Mouse (Mus musculus): Measurements from ENCODE around the gene F10. TPM values are rescaled to one million over a fixed set of nuclear protein-coding genes. Genes with fewer than 3 reads are reported as not detected.

The F10 gene
- polyA plus RNA-seq (2012; rRNA removed), result 29.9 and 43.2 TPM in 2 replicates
- polyA plus RNA-seq (2014; fragmentation: Nextera tagmentation; extraction: Ambion mirVana), result 70.8 and 81.6 TPM in 2 replicates

DNA sequence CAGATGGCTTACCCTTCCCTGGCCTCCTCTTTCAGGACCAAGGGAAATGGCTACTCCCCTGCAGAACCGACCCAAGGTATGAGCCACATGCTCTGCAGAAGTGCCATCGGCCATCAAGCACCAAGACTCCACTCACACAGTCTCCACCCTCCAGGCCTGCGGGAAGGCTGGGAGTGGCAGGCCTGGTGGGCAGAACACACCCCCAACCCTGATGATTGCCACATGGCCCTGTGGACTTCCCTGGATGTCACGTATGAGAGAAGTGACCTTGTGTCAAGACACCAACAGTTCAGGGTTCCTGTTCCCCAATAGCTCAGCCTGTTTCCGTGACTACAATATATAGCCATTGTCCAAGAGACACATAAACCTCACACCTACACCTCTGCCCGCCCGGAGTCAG, at the start of gene F10:
F10 (plus strand) TSS at position 294 of the 400 bp plus-strand sequence.
- peak within 1 kb of the TSS; percentile 47 for H3K4me2 ChIP-seq (ENCODE audit: low read depth)
- H3K9me3 ChIP-seq (ENCODE audit: control insufficient read depth, low read length), result no peaks in the 10 kb centered on the region
- no peak within 1 kb of the TSS; the same call in 1 of the 2 replicates for H3K9ac ChIP-seq (replicated peaks)
- TF ChIP-seq CTCF (IDR thresholded peaks at IDR 0.05; ENCODE audit: low read depth) (no peak), EP300 (IDR thresholded peaks at IDR 0.05; ENCODE audit: low read depth) (no peak)
- H3K4me1 ChIP-seq (replicated peaks; ENCODE audit: control insufficient read depth in 2 of 2, insufficient read depth in 2 of 2, low read length in 1 of 2), result peaks cover 0 to 8% of the 10 kb centered on the region in 2 experiments; a peak in 2 of 4 replicates
- peak within 1 kb of the TSS; percentile 31 for H3K27ac ChIP-seq
- ATAC-seq (ENCODE audit: insufficient read depth) (peak; percentile 54), DNase-seq (ENCODE audit: low read depth in 3 of 3, low spot score in 3 of 3) (no peak)
- H3K36me3 ChIP-seq (replicated peaks; ENCODE audit: control insufficient read depth, insufficient read depth, low read depth), result no peaks in the 10 kb centered on the region; the same call in 1 of the 2 replicates
- 43% methylated on average over 7 of the region's 7 CpGs for WGBS (ENCODE audit: insufficient replicate concordance)
- peak within 1 kb of the TSS; percentile 30 to 36 for H3K4me3 ChIP-seq (ENCODE audit: insufficient read depth in 1 of 2, low read depth in 2 of 2, low read length in 2 of 2)
- no peaks in the 10 kb centered on the region for H3K27me3 ChIP-seq (ENCODE audit: control insufficient read depth, insufficient read depth, low read length)

DNA sequence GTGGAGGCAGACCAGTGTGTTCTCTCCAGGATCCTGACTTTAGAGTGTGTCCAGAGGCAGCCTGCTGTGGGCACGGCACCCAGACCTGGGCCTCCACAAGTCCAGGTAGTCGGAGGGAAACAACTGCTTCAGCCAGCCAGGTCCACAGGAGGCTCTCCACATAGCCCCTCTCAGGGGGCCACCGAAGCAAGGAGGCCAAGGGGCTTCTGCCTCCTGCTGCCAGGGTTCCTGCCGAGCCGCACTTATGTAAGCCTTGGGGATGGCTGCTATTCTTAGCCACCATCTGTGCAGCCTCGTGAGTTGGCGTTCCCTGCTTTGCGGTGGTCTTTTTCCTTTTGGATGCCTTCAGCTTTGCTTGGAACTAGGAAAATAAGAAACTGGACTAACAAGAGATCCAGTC, 49.5 kb upstream of the F10 start:
- no peak overlapping the region for H3K27ac ChIP-seq
- no peaks in the 10 kb centered on the region for H3K4me1 ChIP-seq (replicated peaks; ENCODE audit: control insufficient read depth in 2 of 2, insufficient read depth in 2 of 2, low read length in 1 of 2)
- no peak overlapping the region for H3K9ac ChIP-seq (replicated peaks)
- no peaks in the 10 kb centered on the region for H3K36me3 ChIP-seq (replicated peaks; ENCODE audit: control insufficient read depth, insufficient read depth, low read depth)
- no peak overlapping the region for H3K4me2 ChIP-seq (ENCODE audit: low read depth)
- TF ChIP-seq CTCF (IDR thresholded peaks at IDR 0.05; ENCODE audit: low read depth), result no peak
- no peak for TF ChIP-seq EP300 (IDR thresholded peaks at IDR 0.05; ENCODE audit: low read depth)
- 69% methylated on average over 8 of the region's 8 CpGs for WGBS (ENCODE audit: insufficient replicate concordance)
- H3K4me3 ChIP-seq (ENCODE audit: insufficient read depth in 1 of 2, low read depth in 2 of 2, low read length in 2 of 2), result no peak overlapping the region
- ATAC-seq (ENCODE audit: insufficient read depth) (no peak), DNase-seq (ENCODE audit: low read depth in 3 of 3, low spot score in 3 of 3) (no peak)
- no peaks in the 10 kb centered on the region for H3K9me3 ChIP-seq (ENCODE audit: control insufficient read depth, low read length)
- H3K27me3 ChIP-seq (ENCODE audit: control insufficient read depth, insufficient read depth, low read length), result no peaks in the 10 kb centered on the region

DNA sequence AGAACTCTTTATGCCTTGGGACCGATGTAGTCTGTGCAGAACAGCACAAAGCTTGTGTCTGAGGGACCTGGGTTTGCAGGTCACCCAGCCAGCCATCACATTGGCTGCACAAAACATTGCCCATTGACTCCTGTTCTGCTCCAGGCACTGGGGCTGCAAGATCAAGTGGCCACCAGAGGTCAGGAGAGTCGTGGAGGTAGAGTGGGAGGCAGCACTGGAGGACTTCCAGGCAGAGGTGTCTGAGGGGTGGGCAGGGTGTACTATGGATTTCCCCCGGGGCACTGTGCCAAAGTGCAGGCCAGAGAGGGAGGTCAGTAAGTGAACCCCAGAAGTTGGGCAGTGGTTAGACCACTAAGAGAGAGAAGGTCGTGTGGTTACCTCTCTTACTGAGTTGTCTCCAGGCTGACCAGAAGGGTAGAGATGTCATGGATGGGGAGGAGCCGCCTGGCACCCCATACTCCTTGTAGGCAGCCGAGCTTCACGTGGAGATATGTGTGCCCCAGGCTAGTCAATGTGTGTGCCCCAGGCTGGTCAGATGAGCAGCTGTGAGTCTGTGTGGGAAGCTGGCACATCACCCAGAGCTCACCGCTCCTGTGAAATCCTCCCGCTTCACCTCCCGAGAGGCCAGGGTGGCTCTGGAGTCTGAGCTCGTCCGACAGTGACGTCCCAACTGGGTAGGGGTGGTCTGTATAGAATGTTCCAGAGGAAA, 48.2 kb upstream of the F10 start:
- H3K27ac ChIP-seq, result no peak overlapping the region
- no peaks in the 10 kb centered on the region for H3K27me3 ChIP-seq (ENCODE audit: control insufficient read depth, insufficient read depth, low read length)
- no peak for ATAC-seq (ENCODE audit: insufficient read depth)
- no peaks in the 10 kb centered on the region for H3K4me1 ChIP-seq (replicated peaks; ENCODE audit: control insufficient read depth in 2 of 2, insufficient read depth in 2 of 2, low read length in 1 of 2)
- no peak overlapping the region for H3K4me2 ChIP-seq (ENCODE audit: low read depth)
- DNase-seq (ENCODE audit: low read depth in 3 of 3, low spot score in 3 of 3), result no peak
- H3K9ac ChIP-seq (replicated peaks), result no peak overlapping the region
- H3K9me3 ChIP-seq (ENCODE audit: control insufficient read depth, low read length), result no peaks in the 10 kb centered on the region
- H3K36me3 ChIP-seq (replicated peaks; ENCODE audit: control insufficient read depth, insufficient read depth, low read depth), result no peaks in the 10 kb centered on the region
- no peak overlapping the region for H3K4me3 ChIP-seq (ENCODE audit: insufficient read depth in 1 of 2, low read depth in 2 of 2, low read length in 2 of 2)
- WGBS (ENCODE audit: insufficient replicate concordance), result 59% methylated on average over 13 of the region's 13 CpGs
- peak; percentile 74 for TF ChIP-seq CTCF (IDR thresholded peaks at IDR 0.05; ENCODE audit: low read depth)
- no peak for TF ChIP-seq EP300 (IDR thresholded peaks at IDR 0.05; ENCODE audit: low read depth)

DNA sequence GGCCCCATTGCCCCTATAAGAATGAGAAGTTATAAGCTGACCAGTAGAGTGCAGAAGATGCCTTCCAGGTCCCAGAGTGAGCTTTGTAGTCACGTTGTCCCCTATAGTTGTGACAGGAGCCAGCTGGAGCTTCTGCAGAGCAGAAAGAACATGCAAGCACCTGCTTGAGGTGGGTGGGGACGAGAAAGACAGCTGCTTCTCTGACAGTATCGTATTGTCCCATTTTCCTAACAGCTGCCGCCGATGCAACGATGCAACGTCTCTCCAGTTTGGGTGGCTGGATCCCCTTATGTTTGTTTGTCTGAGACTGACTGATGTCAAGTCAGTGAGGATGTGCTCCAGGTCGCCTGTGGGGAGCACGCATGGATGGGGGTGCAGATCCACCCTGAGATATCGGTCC, 45.7 kb upstream of the F10 start:
- no peaks in the 10 kb centered on the region for H3K27me3 ChIP-seq (ENCODE audit: control insufficient read depth, insufficient read depth, low read length)
- TF ChIP-seq EP300 (IDR thresholded peaks at IDR 0.05; ENCODE audit: low read depth) (no peak), CTCF (IDR thresholded peaks at IDR 0.05; ENCODE audit: low read depth) (no peak)
- no peak for ATAC-seq (ENCODE audit: insufficient read depth)
- H3K36me3 ChIP-seq (replicated peaks; ENCODE audit: control insufficient read depth, insufficient read depth, low read depth), result no peaks in the 10 kb centered on the region
- WGBS (ENCODE audit: insufficient replicate concordance), result 67% methylated on average over 10 of the region's 10 CpGs
- DNase-seq (ENCODE audit: low read depth in 3 of 3, low spot score in 3 of 3), result no peak
- H3K9ac ChIP-seq (replicated peaks), result no peak overlapping the region
- no peaks in the 10 kb centered on the region for H3K9me3 ChIP-seq (ENCODE audit: control insufficient read depth, low read length)
- H3K4me1 ChIP-seq (replicated peaks; ENCODE audit: control insufficient read depth in 2 of 2, insufficient read depth in 2 of 2, low read length in 1 of 2), result no peaks in the 10 kb centered on the region
- H3K27ac ChIP-seq, result no peak overlapping the region
- no peak overlapping the region for H3K4me3 ChIP-seq (ENCODE audit: insufficient read depth in 1 of 2, low read depth in 2 of 2, low read length in 2 of 2)
- no peak overlapping the region for H3K4me2 ChIP-seq (ENCODE audit: low read depth)

DNA sequence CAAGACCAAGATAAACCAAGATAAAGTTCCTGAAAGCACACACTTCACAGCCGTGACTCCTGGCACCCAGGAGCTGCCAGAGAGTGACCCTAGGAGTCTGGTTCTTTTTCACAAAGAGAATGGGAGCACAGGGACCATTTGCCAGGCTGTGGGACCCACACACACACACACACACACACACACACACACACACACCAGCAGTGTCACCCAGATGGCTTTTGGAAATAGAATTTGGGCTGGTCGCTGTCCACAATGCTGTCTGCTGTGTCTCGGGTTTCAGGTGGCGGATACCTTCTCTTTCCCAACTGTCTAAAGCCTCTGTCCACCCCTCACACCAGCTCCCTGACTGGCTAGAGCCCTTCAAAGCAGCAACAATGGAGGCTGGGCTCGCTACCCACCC, 42.6 kb upstream of the F10 start:
- Histone ChIP-seq H3K36me3 (replicated peaks; ENCODE audit: control insufficient read depth, insufficient read depth, low read depth) (no peaks in the 10 kb centered on the region), H3K4me3 (ENCODE audit: insufficient read depth in 1 of 2, low read depth in 2 of 2, low read length in 2 of 2) (no peak overlapping the region), H3K9me3 (ENCODE audit: control insufficient read depth, low read length) (no peaks in the 10 kb centered on the region), H3K27me3 (ENCODE audit: control insufficient read depth, insufficient read depth, low read length) (no peaks in the 10 kb centered on the region), H3K4me1 (replicated peaks; ENCODE audit: control insufficient read depth in 2 of 2, insufficient read depth in 2 of 2, low read length in 1 of 2) (no peaks in the 10 kb centered on the region), H3K9ac (replicated peaks) (no peak overlapping the region), H3K4me2 (ENCODE audit: low read depth) (no peak overlapping the region), H3K27ac (no peak overlapping the region)
- 44% methylated on average over 5 of the region's 5 CpGs for WGBS (ENCODE audit: insufficient replicate concordance)
- DNase-seq (ENCODE audit: low read depth in 3 of 3, low spot score in 3 of 3), result no peak
- TF ChIP-seq CTCF (IDR thresholded peaks at IDR 0.05; ENCODE audit: low read depth) (no peak), EP300 (IDR thresholded peaks at IDR 0.05; ENCODE audit: low read depth) (no peak)
- no peak for ATAC-seq (ENCODE audit: insufficient read depth)

Data from liver, embryonic 14.5 days (tissue).